Mouse (Mus musculus) thymus, adult 2 months (tissue): Measurements from ENCODE around the gene Slc9a9. TPM values are rescaled to one million over a fixed set of nuclear protein-coding genes. Genes with fewer than 3 reads are reported as not detected.

ENCODE experiments used
- DNase-seq: peaks from one replicate; pipeline ENCODE4 v3.0.0; 2021
- H3K27ac ChIP-seq: fragments of 200-500 bp; 2 replicates; pipeline ENCODE4 v1.5.1; 2012; ENCODE audit warnings: low read length, control low read depth; ENCODE audit not compliant: control insufficient read depth, insufficient read depth
- H3K27me3 ChIP-seq: fragments of 200-500 bp; 2 replicates; pipeline ENCODE4 v1.6.1; 2012; ENCODE audit warnings: mild to moderate bottlenecking, low read length, moderate library complexity, mixed read lengths; ENCODE audit not compliant: control insufficient read depth, insufficient read depth
- H3K36me3 ChIP-seq: fragments of 200-500 bp; 2 replicates; pipeline ENCODE4 v1.6.1; 2012; ENCODE audit warnings: mild to moderate bottlenecking, low read length, moderate library complexity; ENCODE audit not compliant: control insufficient read depth, insufficient read depth
- H3K4me1 ChIP-seq: fragments of 200-500 bp; replicated peaks from 2 replicates; pipeline ENCODE4 v1.6.1; 2012; ENCODE audit warnings: low read length; ENCODE audit not compliant: control insufficient read depth, insufficient read depth
- H3K4me3 ChIP-seq: fragments of 200-500 bp; 2 replicates; pipeline ENCODE4 v1.5.1; 2012; ENCODE audit warnings: mild to moderate bottlenecking, low read length, control low read depth, moderate library complexity; ENCODE audit not compliant: control insufficient read depth, insufficient read depth
- CTCF ChIP-seq: fragments of 200-500 bp; IDR thresholded peaks from 2 replicates; pipeline ENCODE4 v1.5.1; 2012; ENCODE audit warnings: mild to moderate bottlenecking, control low read depth, low read length, moderate library complexity, borderline replicate concordance; ENCODE audit not compliant: control insufficient read depth, poor library complexity, insufficient read depth; ENCODE audit errors: extremely low read depth
- POLR2A ChIP-seq: fragments of 200-500 bp; IDR thresholded peaks from 2 replicates; pipeline ENCODE4 v1.6.1; 2012; ENCODE audit warnings: mild to moderate bottlenecking, low read length, control low read depth, moderate library complexity; ENCODE audit not compliant: control insufficient read depth, poor library complexity, insufficient read depth; ENCODE audit errors: extremely low read depth
- WGBS: fragments of 180-500 bp; shearing (Covaris S2); methylation state at CpG from one replicate; pipeline ENCODE4 v1.1.7; 2018; 5-methylcytosine and 5-hydroxymethylcytosine counted together
- polyA plus RNA-seq: library from polyadenylated mRNA; depleted of rRNA; stranded (reverse); fragments of >200 nt; gene quantifications from 2 replicates; pipeline ENCODE4 v1.2.3, GENCODE M21; 2012

The Slc9a9 gene
- polyA plus RNA-seq, 1 experiment: 49.7 TPM

DNA sequence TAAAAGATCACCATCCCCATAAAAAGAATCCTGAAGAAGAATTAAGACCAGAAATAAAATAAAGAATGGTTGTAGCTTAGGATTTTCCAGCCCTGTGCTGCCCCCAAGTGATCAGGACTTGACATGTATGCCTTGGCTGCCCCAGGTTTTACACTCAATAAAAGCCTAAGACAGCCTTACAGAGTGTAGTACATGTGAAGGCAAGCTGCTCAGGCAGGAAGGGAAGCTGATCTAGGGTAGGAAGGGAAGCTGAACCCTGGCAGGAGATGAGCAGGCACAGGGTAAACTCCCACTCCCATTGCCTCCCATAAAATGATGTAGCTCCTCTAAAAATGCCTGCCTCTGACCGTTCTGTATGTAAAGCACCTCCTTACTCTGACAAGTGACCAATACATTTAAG lies 30.8 kb downstream of the Slc9a9 start:
- 94% methylated on average over 1 of the region's 1 CpGs for WGBS
- no peaks in the 10 kb centered on the region for H3K27me3 ChIP-seq
- H3K4me3 ChIP-seq: no peak overlapping the region
- H3K27ac ChIP-seq: no peak overlapping the region
- DNase-seq: peak; percentile 61
- 0 out of 2 replicates have a peak, but pooled peaks cover 3% of the 10 kb centered on the region for H3K36me3 ChIP-seq
- H3K4me1 ChIP-seq: peaks cover 20% of the 10 kb centered on the region
- TF ChIP-seq POLR2A: no peak
- no peak for TF ChIP-seq CTCF

GRCm38 (mm10) chr9:94701193-94701869 lies 31.6 kb downstream of the Slc9a9 start:
- 85% methylated on average over 6 of the region's 6 CpGs for WGBS
- H3K4me1 ChIP-seq: peaks cover 14% of the 10 kb centered on the region
- TF ChIP-seq CTCF (no peak), POLR2A (no peak)
- no peak overlapping the region for H3K4me3 ChIP-seq
- no peaks in the 10 kb centered on the region for H3K27me3 ChIP-seq
- 0 out of 2 replicates have a peak, but pooled peaks cover 3% of the 10 kb centered on the region for H3K36me3 ChIP-seq
- no peak for DNase-seq
- no peak overlapping the region for H3K27ac ChIP-seq

DNA sequence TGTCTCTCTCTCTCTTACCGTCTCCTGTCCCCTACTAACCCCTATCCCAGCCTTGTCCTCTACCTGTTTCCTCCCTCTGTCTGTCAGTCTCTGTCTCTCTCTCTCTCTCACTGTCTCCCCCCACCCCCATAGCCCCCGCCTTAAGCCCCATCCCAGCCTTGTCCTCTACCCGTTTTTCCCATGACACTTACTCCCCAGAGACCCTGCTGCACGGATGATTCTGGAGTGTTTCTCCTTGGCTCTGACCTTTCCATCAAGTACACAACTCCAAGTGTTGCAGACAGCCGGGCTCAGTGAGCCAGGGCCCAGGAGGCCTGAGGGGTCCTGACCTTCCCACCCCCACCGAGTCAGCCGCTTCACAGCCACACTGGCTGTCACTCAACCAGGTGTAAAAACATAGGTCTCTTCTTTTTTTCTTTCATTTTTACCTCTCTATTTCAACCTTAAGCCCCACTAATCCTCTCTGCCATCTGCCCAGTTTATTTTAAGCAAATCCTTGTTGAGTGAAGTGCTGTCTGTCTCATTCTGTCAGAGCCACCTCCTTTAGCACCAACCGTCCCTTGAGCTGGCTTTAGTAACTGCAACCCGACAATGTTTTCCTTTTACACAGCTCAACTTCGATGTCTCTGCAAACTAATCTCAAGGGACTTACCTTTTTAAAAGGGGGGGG lies 32.4 kb downstream of the Slc9a9 start:
- no peak for DNase-seq
- no peak for TF ChIP-seq POLR2A
- TF ChIP-seq CTCF: no peak
- H3K4me3 ChIP-seq: no peak overlapping the region
- 0 out of 2 replicates have a peak, but pooled peaks cover 3% of the 10 kb centered on the region for H3K36me3 ChIP-seq
- H3K4me1 ChIP-seq: peaks cover 7% of the 10 kb centered on the region
- 94% methylated on average over 10 of the region's 10 CpGs for WGBS
- no peaks in the 10 kb centered on the region for H3K27me3 ChIP-seq
- H3K27ac ChIP-seq: no peak overlapping the region

DNA sequence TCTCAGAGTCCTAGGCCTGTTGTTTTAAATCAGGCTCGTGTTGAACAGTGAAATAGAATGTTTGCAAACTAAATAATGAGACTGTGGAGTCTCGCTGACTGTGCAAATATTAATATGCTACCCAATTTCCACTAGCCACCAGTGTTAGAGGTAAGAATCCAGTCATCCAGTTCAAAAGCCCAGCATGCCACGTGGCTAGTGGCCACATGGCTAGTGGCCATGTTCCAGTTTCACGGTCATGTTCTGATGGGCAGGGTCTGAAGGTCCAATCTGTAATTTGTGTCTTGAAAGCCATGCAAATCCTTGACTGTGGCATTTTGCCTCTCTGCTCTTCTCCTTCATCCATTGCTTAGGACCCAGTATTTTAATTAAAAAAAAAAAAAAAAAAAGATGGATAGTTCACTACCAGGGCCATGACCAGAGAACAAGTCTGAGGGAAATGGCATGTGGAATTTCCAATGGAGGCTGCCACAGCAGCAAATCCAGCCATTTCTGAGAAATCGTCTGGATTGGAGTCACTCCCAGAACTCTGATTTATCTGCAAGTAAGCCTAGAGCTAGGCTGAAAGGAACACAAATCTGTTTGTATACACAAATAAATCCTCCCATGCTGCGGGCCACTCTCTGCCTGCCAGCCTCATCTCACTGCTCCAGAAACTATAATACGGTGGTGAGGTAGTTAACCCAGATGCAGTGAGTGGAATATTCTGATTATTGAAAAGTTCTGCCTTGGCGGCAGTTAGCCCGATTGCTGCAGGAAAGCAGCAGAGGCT lies 35.5 kb downstream of the Slc9a9 start:
- H3K36me3 ChIP-seq: 0 out of 2 replicates have a peak, but pooled peaks cover 3% of the 10 kb centered on the region
- H3K27ac ChIP-seq: no peak overlapping the region
- no peak overlapping the region for H3K4me3 ChIP-seq
- no peaks in the 10 kb centered on the region; the same call in 1 of the 2 replicates for H3K4me1 ChIP-seq
- no peaks in the 10 kb centered on the region for H3K27me3 ChIP-seq
- DNase-seq: no peak
- TF ChIP-seq POLR2A: no peak
- TF ChIP-seq CTCF: no peak
- 93% methylated on average over 9 of the region's 9 CpGs for WGBS

- 95% methylated on average over 2 of the region's 2 CpGs for WGBS
- no peaks in the 10 kb centered on the region; the same call in 1 of the 2 replicates for H3K4me1 ChIP-seq
- H3K4me3 ChIP-seq: no peak overlapping the region
- H3K27ac ChIP-seq: no peak overlapping the region
- DNase-seq: no peak
- H3K36me3 ChIP-seq: 0 out of 2 replicates have a peak, but pooled peaks cover 3% of the 10 kb centered on the region
- no peak for TF ChIP-seq CTCF
- TF ChIP-seq POLR2A: no peak
- no peaks in the 10 kb centered on the region for H3K27me3 ChIP-seq
These were observed 36.0 kb downstream of the Slc9a9 start for GRCm38 (mm10) chr9:94705758-94706026.

DNA sequence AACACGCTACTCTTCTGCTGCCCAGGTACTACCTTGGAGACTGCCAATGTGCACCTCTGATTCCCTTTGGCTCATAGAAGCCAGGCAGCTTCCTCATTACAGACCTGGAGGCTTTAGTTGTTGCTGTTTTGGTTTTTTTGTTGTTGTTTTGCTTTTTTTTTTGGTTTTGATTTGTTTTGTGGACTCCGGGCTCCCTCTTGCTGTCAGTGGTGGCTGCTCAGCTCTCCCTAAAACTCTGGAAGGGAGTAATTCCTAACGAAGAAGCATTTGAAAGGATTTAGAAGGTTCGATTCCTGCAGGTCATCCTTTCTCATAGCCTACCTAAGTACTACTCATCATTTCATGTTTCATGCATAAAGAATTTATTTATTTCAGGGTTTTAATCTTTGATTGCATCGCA lies 42.4 kb downstream of the Slc9a9 start:
- WGBS: 97% methylated on average over 5 of the region's 5 CpGs
- Histone ChIP-seq H3K27me3 (no peaks in the 10 kb centered on the region), H3K36me3 (peaks cover 29% of the 10 kb centered on the region), H3K27ac (no peak overlapping the region), H3K4me3 (no peak overlapping the region), H3K4me1 (no peaks in the 10 kb centered on the region; the same call in 1 of the 2 replicates)
- no peak for DNase-seq
- no peak for TF ChIP-seq CTCF
- TF ChIP-seq POLR2A: no peak
